Mouse (Mus musculus) Patski (cell line): ENCODE results near the gene Sult1a1. TPM values are rescaled to one million over a fixed set of nuclear protein-coding genes. Genes with fewer than 3 reads are reported as not detected.

Experiments
- ATAC-seq: fragments of 100-300 bp; one replicate; pipeline ENCODE4 v1.8.0; 2021
- CTCF ChIA-PET: fragments of 350-600 bp; sonication (Branson Sonifier 250); formaldehyde crosslinking; loops from one replicate; lab custom pipeline; 2022; ENCODE audit warnings: inconsistent platforms; lab: Charles Lee
- POLR2A ChIA-PET: fragments of 350-600 bp; sonication (Branson Sonifier 250); formaldehyde crosslinking; loops from one replicate; lab custom pipeline; 2022; ENCODE audit warnings: antibody characterized with exemption, inconsistent platforms; lab: Charles Lee
- DNase-seq: peaks from one replicate; pipeline ENCODE4 v3.0.0-alpha.2; 2011; ENCODE audit warnings: low read depth, low spot score
- H3K27me3 ChIP-seq: fragments of 371-371 bp; one replicate; pipeline ENCODE4 v1.5.1; 2021
- CTCF ChIP-seq: fragments of 100-300 bp; IDR thresholded peaks from one replicate; pipeline ENCODE4 v1.5.1; 2021
- in situ Hi-C: fragments of 300-500 bp; cut with MboI; formaldehyde crosslinking; loops from 3 replicates; pipeline ENCODE4 v1.11.1; 2018; ENCODE audit warnings: low pct_unique_long_range_greater_than_20kb, mixed read lengths
- polyA plus RNA-seq: library from polyadenylated mRNA; unstranded; gene quantifications from one replicate; pipeline ENCODE4 v1.2.3, GENCODE M21; 2021

The Sult1a1 gene
- polyA plus RNA-seq, 1 experiment from 2014 or later = 0.62 TPM

- ChIA-PET CTCF (interaction anchor here (1.1 to 1.5 kb wide), 2 partner anchors 12 to 17 kb away, joined by 3 to 7 read pairs; no protein-coding TSS in a partner anchor), POLR2A (no interaction called here)
- no peak for TF ChIP-seq CTCF
- H3K27me3 ChIP-seq = no peaks in the 10 kb centered on the region
- no peak for ATAC-seq
- in situ Hi-C loops = no loop called here
- DNase-seq = no peak
Observed at GRCm38 (mm10) chr7:126681221-126681620, 5.0 kb upstream of the Sult1a1 start.

GRCm38 (mm10) chr7:126679683-126680082, 3.5 kb upstream of the Sult1a1 start:
- no peak for TF ChIP-seq CTCF
- no peak for DNase-seq
- in situ Hi-C loops = no loop called here
- no peak for ATAC-seq
- ChIA-PET POLR2A (no interaction called here), CTCF (no interaction called here)
- H3K27me3 ChIP-seq = no peaks in the 10 kb centered on the region

- no peak for TF ChIP-seq CTCF
- in situ Hi-C loops = no loop called here
- POLR2A ChIA-PET = no interaction called here
- DNase-seq = no peak
- no peaks in the 10 kb centered on the region for H3K27me3 ChIP-seq
- ATAC-seq = no peak
- CTCF ChIA-PET = interaction anchor here (1.2 to 2.2 kb wide), 4 partner anchors 8 to 41 kb away, joined by 3 to 12 read pairs (median 3); no protein-coding TSS in a partner anchor
Observed at GRCm38 (mm10) chr7:126678545-126679341, 2.5 kb upstream of the Sult1a1 start.

DNA sequence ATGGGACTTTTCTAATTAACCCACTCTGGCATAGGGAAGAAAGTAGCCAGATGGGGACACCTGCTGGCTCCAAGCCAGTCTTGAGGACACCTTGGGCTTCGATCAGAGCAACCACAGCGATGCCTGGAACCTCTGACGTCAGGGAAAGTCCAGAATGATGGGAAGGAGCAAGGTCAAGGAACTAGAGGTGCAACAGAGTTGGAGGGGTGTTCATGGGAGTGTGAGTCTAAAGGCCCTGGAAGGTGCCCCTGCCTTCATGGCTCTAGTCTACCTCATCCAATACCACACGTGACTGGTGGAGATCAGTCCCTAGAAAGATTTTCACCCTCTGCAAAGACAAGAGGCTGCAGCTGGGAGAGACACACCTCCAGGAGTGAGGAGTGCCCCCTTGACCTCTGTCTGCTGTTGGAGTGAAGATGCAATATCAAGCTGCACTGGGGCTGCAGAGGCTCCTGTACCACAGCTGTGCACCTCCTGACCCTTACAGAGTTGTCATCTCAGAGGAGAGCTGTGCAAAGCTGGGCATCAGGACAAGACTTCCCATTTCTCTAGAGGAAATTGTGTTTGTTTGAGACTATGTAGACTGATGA, 494 bp upstream of the Sult1a1 start:
- no peak for TF ChIP-seq CTCF
- ChIA-PET CTCF (no interaction called here), POLR2A (no interaction called here)
- in situ Hi-C loops = no loop called here
- DNase-seq (no peak), ATAC-seq (no peak)
- H3K27me3 ChIP-seq = no peaks in the 10 kb centered on the region

DNA sequence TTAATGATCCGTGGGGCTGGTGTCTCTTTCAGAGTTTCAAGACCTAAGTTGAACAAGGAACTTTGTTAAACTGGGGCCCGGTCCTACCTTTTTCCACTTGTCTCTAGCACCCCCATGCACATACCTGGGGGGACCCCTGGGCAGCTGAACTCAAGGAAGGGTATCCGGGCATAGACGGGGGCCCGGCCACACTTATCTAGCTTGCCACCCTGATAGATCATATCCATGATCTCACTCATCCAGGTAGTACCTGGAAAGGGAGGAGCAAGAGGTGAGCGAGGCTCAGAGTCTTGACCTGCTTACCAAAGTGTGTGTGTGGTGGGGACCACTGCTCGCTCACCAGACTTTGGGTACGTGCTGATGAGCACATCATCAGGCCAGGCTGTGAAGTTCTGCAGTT, 1.1 kb downstream of the Sult1a1 start:
- DNase-seq = no peak
- TF ChIP-seq CTCF = no peak
- POLR2A ChIA-PET = no interaction called here
- in situ Hi-C loops = no loop called here
- CTCF ChIA-PET = no interaction called here
- no peak for ATAC-seq
- no peaks in the 10 kb centered on the region for H3K27me3 ChIP-seq

GRCm38 (mm10) chr7:126672111-126672510, 4.1 kb downstream of the Sult1a1 start:
- in situ Hi-C loops = no loop called here
- POLR2A ChIA-PET = no interaction called here
- TF ChIP-seq CTCF = no peak
- H3K27me3 ChIP-seq = no peaks in the 10 kb centered on the region
- ATAC-seq (no peak), DNase-seq (no peak)
- CTCF ChIA-PET = interaction anchor here (1.4 kb wide), 1 partner anchor 21 kb away, joined by 4 read pairs; no protein-coding TSS in a partner anchor

- in situ Hi-C loops = no loop called here
- CTCF ChIA-PET = no interaction called here
- DNase-seq = no peak
- H3K27me3 ChIP-seq = no peaks in the 10 kb centered on the region
- ATAC-seq = no peak
- TF ChIP-seq CTCF = no peak
- POLR2A ChIA-PET = no interaction called here
Observed at GRCm38 (mm10) chr7:126670152-126670551, 6.1 kb downstream of the Sult1a1 start.

- in situ Hi-C loops = no loop called here
- ChIA-PET CTCF (no interaction called here), POLR2A (interaction anchor here (0.7 kb wide), 1 partner anchor 30 kb away, joined by 3 read pairs; no protein-coding TSS in a partner anchor)
- ATAC-seq (no peak), DNase-seq (no peak)
- H3K27me3 ChIP-seq = no peaks in the 10 kb centered on the region
- TF ChIP-seq CTCF = no peak
Observed at GRCm38 (mm10) chr7:126668452-126668851, 7.8 kb downstream of the Sult1a1 start.

- CTCF ChIA-PET = no interaction called here
- POLR2A ChIA-PET = interaction anchor here (0.7 kb wide), 1 partner anchor 31 kb away, joined by 3 read pairs; no protein-coding TSS in a partner anchor
- ATAC-seq (no peak), DNase-seq (no peak)
- TF ChIP-seq CTCF = no peak
- H3K27me3 ChIP-seq = no peaks in the 10 kb centered on the region
- in situ Hi-C loops = no loop called here
Observed at GRCm38 (mm10) chr7:126667495-126668090, 8.6 kb downstream of the Sult1a1 start.

GRCm38 (mm10) chr7:126665269-126665668, 11.0 kb downstream of the Sult1a1 start:
- peak; percentile 67 for TF ChIP-seq CTCF
- in situ Hi-C loops = no loop called here
- no peaks in the 10 kb centered on the region for H3K27me3 ChIP-seq
- POLR2A ChIA-PET = interaction anchor here (0.7 kb wide), 1 partner anchor 28 kb away, joined by 3 read pairs; no protein-coding TSS in a partner anchor
- DNase-seq (no peak), ATAC-seq (peak; percentile 51)
- CTCF ChIA-PET = interaction anchor here (1.1 to 2.2 kb wide), 6 partner anchors 15 to 86 kb away, joined by 3 to 6 read pairs (median 4); partner anchors contain the start of gene Sgf29
